Mouse (Mus musculus): Measurements from ENCODE around the gene Pm20d1.
A peak's percentile ranks its signal among the peaks of the same experiment; 100 is the strongest.
"Not testable (repeated sequence)": the region's sequence is repeated elsewhere in the genome, so short reads cannot be mapped to it uniquely, and the experiment has no call there.

The Pm20d1 gene

DNA sequence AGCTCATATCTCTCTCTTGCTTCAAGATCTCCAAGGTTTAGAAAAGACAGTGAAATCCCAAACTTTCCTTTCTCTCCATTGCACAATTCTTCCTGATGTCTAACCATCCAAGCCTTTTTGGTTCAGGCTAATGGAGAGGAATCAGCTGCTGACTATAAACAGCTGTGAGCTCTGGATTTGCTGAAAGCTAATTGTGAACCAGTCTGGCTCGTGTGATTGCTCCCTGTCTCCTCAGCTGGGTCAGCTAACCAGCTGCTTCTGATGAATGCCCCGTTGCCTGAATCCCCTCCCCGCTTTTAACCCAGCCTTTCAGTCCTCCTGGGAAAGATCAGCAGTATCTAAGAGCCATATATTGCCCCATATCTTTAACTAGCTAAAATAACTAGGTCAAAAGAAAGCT, 2.6 kb upstream of the Pm20d1 start:
- DNase-seq (ENCODE audit: low spot score in 2 of 2) = peak in 1 of 2 experiments; percentile 26

DNA sequence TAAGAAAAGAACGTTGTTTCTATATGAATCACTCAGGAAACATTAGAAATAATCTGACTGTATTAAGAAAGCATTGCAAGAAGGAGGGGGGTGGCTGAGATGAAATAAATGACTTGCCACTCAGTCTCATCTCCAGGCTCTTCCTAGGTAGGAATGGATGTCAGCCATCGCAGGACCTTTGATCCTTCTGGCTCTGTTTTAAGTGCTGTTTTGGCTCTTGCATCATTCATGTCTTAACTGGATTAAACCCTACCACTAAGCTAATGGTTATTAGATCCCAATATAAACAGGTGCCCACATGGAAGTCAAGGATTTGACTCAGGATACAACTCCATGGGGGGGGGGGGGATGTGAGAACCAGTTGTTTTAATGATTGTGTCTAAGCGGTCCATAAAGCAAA, 2.0 kb upstream of the Pm20d1 start:
- no peak for DNase-seq (ENCODE audit: low spot score in 2 of 2)

DNA sequence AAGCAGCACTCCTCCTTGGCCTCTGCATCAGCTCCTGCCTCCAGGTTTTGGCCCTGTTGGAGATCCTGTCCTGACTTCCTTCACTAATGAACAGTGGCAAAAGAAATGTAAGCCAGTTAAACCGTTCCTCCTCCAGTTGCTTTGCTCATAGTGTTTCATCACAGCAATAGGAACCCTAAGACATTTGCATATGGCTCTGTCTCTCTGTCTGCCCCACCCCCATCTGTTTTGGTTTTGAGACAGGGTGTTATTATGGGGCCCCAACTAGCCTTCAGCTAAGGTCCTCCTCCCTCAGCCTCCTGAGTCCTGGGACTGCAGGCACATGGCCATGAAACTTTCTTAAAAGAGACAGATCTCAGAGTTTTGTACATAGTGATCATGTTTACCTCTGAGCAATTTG, 2.8 kb downstream of the Pm20d1 start:
- peak in 1 of 2 experiments; percentile 8 for DNase-seq (ENCODE audit: low spot score in 2 of 2)

DNA sequence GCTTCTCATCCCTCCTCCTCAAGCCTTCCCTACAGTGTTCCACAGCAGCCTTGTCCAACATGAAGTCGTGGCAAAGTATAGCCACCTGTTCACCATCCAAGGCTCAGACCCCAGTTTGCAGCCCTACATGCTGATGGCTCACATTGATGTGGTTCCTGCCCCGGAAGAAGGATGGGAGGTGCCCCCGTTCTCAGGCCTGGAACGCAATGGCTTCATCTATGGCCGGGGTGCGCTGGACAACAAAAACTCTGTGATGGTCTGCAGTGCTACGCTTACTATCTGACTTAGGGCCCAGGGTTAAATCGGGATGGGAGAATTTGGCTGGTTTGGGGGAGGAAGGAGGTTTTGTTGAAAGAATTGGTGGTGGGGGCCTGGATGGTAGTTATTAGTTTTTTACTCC, 3.9 kb downstream of the Pm20d1 start:
- DNase-seq (ENCODE audit: low spot score in 2 of 2) = peak in 1 of 2 experiments; percentile 5

DNA sequence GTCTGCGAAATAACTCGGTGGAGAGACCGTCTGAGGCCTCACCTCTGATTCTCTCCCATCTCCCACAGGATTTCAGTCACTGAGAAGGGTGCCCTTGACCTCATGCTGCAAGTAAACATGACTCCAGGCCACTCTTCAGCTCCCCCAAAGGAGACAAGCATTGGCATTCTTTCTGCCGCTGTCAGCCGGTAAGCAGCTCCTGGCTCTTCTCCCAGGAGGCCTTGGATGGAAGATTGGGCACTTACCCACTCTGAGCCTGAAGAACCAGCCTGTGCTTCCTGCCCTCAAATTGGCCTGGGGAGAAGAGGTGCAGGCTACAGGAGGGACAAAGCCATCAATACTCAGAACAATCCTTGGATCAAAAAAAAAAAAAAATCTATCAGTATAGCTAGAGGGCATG, 5.5 kb downstream of the Pm20d1 start:
- peak; percentile 37 to 49 for DNase-seq (ENCODE audit: low spot score in 2 of 2)

DNA sequence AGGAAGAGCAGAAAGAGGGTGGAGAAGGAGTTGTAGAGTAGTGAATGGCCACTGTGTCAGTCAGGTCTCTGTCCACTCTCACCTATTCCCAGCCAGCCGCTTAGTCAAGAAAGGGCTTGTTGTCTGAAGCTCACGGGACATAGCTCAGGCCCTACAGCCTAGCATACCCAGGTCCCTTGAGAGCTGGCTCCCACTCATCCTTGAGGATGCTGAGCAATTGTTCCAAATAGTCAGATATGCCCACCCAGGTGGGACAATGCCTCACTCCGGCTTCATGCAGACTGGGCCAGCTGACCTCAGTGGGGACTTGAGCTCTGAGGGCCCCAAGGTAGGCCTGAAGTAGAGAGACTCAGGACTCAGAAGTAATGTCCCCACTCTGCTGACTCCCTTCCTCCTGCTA, 7.0 kb downstream of the Pm20d1 start:
- DNase-seq (ENCODE audit: low spot score in 2 of 2) = no peak

DNA sequence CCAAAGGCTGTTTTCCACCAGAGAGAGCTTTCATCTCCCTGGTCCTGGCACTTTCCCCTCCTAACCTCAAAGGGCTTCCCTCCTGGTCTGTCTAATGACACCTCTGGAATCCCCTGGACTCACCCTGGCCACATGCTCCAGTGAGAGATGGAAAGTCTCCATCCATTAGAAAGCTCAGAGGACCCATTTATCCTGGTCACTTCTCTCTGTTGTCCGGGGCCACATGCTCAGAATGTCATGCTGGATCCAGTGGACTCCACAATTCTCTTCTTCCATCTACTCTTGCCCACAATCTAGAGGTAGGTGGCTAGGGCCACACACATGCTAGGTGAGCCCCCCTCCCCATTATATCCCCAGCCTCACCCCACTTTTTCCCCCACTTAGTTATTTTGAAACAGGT, 11.8 kb downstream of the Pm20d1 start:
- DNase-seq (ENCODE audit: low spot score in 2 of 2) = no peak

DNA sequence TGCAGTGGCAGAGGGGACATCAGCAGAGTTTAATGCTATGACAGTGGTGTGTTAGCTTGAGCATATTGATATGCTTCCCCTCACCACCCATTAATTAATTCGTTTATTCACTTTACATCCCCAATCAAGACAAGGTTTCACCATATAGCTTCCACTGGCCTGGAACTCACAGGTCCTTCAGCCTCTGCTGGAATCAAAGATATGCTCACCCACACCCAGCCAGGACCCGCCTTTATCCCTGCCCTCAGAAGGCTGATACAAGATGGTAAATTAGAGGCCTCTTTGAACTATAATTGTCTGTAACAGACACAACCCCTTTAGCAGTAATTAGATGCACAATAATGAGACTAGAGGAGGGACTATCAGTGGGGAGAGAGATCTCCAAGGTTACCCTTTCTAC, 12.5 kb downstream of the Pm20d1 start:
- DNase-seq (ENCODE audit: low spot score in 2 of 2) = no peak

DNA sequence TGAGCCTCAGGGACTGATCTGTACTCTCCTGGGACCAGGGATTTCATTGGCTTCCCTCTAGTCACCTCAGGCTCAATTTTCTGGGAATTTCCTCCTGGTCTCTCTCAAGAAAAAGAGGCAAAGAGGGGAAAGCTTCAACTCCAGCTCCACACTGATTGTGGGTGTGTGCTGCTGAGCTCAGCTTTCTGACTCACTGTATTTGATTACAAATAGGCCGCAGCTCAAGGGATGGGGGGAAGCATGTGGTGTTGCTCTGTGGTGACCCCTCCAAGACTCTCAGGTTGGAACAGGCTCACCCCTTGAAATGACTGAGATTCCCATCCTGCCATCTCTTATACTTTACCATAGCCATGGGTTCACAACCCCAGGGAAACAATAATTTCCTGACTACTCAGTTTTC, 14.2 kb downstream of the Pm20d1 start:
- no peak for DNase-seq (ENCODE audit: low spot score in 2 of 2)

DNA sequence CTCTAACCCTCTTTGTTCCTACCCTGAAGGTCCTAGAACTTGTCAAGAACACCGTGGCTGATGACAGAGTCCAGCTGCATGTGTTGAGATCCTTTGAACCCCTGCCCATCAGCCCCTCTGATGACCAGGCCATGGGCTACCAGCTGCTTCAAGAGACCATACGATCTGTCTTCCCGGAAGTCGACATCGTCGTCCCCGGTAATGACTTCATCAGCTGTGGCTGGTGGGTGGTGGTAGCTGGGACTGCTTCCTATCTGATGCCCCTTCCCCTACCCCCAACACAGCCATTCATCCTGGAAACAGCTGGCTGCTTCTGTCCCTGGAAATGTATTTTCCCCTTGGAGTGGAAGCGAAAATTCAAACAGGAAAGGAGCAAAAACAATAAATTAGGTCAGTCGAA, 14.8 kb downstream of the Pm20d1 start:
- DNase-seq (ENCODE audit: low spot score in 2 of 2) = no peak

DNA sequence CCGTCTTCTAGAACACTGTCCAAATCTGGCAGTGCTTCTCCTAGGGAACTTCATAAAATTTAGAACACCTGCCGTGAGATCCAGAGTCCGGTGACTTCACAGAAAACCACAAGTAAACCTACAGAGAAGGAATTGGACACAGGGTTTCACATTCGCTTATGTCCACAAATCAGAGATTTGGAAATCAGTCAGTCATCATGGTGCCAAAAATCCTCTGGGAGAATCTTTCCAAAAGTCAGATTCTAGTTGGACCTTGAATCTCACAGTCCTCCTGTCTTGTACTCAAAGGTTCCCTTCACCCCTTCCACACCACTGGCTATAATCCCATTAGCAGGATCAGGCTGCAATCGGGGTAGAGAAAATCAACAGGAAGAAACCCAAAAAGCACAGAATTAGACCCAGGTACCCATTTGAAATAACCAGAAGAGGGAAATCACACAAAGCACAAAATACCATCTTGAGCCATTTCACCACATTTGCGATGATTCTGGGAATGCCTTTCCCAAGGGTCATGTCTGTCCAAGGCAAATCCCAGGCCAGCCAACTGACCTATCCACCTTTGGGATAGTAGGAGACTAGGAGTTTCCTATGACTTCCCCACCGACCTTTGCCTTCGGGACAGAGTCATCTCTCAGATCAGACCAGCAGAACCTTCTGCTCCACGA, 15.6 kb downstream of the Pm20d1 start:
- DNase-seq (ENCODE audit: low spot score in 2 of 2) = no peak

DNA sequence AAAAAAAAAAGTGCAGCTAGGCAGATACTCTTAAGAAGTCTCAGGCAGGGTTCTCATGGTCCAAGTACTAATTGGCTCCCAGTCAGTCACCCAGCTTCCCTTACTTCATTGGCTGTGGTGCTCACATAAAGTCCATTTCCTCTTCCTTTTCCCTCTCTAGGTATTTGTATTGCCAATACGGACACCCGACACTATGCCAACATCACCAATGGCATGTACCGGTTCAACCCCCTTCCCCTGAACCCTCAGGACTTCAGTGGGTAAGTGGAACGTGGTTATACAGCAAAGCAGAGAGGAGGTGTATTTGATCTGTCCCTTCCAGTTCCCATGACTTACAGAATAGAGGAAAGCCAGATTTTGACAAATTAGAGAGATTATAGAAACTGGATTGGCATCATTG, 16.6 kb downstream of the Pm20d1 start:
- no peak for DNase-seq (ENCODE audit: low spot score in 2 of 2)

DNA sequence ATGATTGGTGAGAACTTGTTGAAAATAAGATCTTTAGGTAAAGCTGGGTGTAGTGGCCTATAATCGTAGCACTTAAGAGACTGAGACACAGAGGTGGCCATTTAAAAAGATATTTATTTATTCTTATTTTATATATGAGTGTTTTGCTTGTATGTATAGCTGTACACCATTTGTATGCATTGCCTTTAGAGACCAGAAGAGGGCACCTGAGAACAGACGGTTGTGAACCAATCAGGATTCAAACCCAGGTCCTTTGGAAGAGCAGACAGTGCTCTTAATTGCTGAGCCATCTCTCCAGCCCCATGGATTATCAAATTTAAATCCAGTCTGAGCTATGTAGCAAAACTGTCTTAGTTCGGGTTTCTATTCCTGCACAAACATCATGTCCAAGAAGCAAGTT, 17.0 kb downstream of the Pm20d1 start:
- DNase-seq (ENCODE audit: low spot score in 2 of 2) = no peak

DNA sequence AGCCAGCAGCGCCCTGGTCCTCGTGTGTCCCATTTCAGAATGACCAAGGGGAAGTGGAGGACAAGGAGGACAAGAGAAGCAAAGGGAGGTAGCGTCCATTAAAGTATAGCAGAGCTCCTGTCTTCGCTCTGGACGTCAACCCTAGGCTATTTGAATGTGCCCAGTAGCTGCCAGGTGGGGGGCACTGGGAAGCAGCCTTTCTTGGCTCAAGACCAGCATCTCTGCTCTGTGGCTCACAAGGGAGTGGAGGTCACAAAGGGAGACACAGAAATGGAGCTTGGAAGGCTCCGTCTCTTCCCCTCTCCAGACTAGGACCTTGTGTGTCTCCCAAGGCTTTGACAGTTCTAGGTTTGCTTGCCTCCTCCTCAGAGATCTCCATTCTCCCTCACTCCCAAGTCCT, 19.7 kb downstream of the Pm20d1 start:
- DNase-seq (ENCODE audit: low spot score in 2 of 2) = no peak

DNA sequence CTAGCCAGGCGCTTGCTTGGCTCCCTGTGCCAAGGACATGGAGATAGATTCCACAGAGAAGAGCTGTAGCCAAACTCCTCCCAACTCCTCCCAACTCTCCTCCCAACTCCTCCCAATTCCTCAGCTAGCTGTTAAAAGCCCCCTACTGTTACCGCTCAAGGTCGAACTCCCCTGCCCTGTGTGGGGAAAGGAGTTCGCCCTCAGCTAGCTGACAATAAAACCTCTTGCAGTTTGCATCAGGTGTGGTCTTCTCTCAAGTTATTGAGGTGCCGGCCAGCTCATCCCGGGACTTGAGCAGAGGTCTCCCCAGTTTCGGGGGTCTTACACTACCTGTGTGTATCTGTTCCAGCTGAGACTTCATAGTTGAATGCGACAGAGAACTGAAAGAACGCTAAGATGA, 23.2 kb downstream of the Pm20d1 start:
- DNase-seq (ENCODE audit: low spot score in 2 of 2) = not testable (repeated sequence)

DNA sequence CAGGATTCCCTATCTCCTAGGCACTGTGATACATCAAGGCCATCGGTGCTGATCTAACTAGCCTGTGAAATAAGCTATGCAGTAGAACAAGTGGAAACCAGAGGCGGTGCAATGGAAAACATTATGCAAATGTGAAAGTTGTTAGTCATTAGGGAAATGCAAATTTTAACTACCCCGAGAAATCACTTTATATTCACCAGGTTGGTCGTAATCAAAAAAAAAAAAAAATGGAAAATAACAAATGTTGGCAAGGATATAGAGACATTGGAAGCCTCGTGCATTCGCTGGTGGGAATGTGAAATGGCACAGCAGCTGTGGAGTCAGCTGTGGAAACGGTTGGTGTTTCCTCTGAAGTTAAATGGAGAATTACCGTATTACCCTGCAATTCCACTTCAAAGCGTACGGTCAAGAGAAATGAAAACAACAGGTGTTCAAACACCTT, 23.7 kb downstream of the Pm20d1 start:
- DNase-seq (ENCODE audit: low spot score in 2 of 2) = no peak

DNA sequence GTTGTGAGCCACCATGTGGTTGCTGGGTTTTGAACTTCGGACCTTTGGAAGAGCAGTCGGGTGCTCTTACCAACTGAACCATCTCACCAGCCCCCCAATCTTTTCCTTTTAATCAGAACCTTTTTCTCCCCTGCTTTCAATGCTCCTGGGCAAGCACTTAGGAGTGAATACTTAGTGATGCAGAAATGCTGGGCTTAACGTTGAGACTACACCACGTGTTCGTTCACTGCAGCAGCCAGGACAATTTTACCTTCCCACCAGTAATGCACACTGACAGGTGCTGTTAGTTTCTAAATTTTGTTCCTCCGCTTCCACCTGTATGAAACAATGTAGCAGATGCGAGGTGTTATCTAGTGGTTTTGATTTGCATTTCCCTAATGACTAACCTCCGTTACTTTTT, 25.1 kb downstream of the Pm20d1 start:
- DNase-seq (ENCODE audit: low spot score in 2 of 2) = no peak

DNA sequence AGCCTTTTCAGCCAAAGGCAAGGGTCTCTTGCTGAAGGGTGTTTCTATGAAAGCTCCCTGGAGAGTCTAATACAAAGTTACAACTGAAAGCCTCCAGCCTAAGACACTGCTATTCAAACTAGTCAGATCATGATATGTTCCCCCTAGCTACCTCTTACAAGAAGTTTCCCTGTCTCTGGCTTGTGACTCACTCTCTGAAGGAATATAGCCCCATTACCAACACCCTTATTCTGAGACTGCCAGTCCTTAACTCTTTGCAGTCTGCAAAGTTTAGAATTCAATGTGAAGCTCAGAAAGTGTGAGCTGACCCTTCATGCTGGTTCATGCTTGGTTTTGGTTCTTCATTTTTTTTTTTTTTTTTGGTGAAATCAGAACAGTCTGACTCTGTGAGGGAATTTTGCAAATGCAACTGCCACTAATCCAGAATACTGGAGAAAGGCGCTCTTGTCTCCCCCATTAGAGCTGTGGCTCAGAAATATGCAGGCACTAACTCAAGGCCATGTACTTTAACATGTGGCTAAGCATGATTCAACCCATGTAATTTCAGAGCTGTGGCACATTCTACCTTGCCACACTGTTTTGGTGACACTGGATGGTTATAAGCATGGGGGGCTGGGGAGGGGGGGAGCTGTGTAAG, 25.8 kb downstream of the Pm20d1 start:
- DNase-seq (ENCODE audit: low spot score in 2 of 2) = no peak

DNA sequence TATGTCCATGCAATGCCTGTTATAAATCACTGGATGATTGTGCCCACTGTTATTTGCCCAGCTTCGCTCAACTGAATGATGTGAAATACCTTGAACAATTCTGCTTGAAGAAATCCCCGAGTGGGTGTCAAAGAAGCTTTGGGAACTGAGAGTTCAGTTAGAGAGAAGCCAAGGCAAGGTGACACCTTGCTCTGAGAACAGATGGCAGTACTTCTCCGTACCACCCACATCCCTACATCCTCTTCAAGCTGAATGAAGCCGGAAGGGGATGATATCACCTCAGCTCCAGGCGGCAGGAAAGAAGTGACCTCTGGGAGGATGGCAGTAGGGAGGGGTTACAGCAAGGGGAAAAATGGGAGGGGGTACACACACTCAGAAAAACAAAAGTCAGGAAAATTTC, 26.4 kb downstream of the Pm20d1 start:
- no peak for DNase-seq (ENCODE audit: low spot score in 2 of 2)

DNA sequence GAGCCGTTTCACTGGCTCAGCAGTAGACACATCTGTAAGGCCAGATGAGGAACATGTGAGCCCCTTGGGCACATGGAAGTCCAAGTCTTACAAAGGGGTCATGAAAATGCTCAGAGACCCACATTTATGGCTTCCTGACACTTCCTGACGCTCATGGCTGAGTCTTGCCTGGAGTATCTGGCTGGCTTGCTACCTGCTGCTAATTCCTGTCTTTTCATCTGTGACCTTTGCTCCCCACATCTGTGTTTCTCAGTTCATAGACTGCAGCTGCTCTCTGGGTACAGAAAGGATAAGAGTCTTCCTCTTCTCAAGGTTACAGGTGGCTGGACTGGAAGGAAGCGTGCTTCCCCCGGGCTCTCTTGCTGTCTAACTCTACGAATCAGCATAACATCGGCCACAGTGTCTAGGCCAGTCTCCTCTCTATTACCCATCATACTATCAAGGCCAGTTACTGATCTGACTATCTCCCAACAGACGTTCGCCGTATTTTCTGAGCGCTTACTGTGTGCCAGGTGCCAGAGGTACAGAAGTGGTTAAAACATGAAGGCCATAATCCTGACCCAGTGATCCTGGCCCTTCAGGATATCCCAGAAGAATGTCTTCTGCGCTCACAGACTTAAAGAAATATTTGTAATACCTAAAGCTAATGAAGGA, 27.5 kb downstream of the Pm20d1 start:
- no peak for DNase-seq (ENCODE audit: low spot score in 2 of 2)

DNA sequence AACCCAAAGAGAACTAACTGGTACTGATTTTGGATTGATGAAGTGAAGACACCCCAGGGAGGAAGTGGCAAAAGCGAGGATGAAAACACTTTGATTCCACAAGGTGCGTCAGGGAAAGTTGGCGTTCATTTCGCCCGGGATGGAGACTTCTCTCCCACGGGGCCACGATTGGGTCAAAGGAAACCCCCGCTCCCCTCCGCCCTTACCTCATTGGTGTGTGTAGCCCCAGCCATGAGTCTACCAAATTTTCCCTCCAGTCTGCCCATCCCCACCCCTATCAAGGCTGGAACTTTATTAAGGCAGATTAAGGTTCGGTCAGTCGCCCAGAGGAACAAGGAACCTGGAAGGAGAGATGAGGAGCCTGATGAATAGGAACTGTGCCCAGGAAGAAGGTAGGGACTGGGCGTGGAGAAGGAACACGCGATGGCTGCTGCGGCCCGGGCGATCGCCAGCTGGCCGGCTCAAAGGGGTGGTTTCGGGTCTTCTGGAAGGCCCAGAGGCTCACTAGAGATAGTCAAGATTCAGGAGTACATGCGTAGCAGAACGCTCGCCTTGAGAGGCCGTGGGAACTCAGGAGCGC, 30.1 kb downstream of the Pm20d1 start, which contains the start of gene Slc41a1:
Gene Slc41a1, plus strand, starts transcription at position 287 of the 580 bp plus-strand sequence.
- no peak for DNase-seq (ENCODE audit: low spot score in 2 of 2)

DNA sequence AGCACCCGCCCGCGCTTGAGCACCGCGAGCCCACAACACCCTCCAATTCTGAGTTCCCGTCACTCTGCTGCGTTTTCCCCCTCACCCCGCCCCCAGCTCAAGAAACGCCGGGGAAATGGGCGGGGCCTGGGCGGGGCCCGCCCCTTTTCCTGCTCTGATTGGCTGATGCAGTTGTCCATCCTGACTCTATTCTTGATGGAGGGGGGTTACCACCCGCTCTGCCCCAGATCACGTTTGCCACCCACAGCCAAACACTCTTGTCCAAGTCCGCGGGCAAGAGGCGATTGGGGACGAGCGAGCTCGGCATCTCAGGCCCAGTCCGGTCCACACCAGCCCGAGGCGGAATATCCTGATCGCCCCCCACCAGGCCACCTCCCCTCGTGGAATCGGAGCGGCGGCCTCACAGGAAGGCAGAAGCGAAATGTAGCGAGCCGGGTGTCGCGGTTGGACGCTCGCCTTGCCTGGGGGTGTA, 30.6 kb downstream of the Pm20d1 start:
- DNase-seq (ENCODE audit: low spot score in 2 of 2) = peak; percentile 95 to 96
